Mouse (Mus musculus): ENCODE data around the gene Ebp.

The Ebp gene

DNA sequence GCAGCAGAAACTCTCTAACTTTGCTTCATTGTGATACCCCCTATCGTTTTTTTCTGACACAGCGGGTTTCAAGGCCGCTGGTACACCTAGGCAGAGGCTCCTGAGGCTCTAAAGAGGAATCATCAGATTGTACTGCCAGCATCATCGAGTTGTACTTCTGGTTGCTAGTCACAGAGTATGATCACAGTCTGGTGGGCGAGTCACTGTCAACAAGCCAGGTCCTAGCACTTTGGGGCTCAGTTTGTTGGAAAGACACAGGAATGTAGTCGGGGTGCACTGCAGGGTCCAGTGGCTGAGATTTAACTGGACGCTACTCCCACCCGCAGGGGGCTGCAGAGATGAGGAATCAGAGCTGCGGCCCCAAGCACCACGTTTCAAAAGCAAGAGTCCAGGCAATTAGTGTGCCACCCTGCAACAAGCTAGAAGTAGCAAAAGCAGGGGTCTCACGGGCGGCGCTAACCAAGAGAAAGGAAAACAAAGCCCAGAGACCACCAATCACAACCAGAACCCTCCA is 1.1 kb downstream of the Ebp start:
- in situ Hi-C loops (cut with MboI; ENCODE audit: low sequenced_read_pairs) = no loop called here

DNA sequence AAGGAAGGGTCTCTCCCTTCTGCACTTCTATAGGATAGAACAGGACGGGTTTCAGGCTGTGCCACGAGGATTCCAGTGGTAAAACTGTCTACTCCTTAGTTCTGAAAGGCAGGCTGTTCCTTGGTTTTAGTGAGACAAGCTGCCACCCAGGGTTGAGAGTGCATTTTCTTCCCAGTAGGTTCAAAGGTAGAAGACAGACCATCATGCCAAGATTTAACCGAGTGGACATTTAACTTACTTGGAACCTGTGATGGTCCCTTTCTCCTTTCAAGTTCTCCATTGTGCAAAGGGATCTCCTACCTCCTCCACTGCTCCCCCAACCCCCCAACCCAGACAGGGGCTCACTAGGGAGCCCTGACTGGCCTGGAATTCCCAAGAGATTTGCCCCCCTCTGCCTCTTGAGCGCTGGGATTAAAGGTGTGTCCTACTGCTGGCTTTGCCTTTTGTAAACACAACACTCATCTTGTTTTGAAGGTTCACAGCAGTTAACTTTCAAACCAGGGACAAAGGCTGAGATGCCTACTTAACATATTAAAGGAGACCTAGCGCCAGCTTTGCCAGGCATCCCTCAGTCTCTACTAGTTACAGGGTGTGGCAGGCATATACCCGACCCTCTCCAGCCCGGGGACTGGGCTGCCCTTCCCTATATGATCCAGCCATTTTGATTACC is 10.3 kb downstream of the Ebp start:
- in situ Hi-C loops (cut with MboI; ENCODE audit: low sequenced_read_pairs) = no loop called here

DNA sequence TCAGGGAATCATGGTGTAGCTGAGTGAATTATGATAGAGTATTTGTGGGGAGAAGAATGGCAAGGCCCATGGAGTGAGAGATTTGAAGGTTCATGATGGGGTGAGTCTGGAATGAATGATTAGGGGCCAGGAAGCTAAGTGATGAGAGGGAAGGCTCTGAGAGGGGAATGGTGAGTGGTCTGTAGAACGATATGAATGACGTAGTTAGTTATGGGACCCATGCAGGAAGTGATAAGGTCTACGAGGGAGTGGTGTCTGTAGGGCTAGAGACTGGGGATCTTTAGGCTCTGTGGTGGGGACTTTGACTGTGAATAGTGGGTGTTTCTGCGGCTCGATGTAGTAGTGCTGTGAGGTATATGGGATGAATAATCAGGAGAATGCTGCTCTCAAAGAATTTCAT is 13.7 kb downstream of the Ebp start:
- in situ Hi-C loops (cut with MboI; ENCODE audit: low sequenced_read_pairs) = no loop called here

DNA sequence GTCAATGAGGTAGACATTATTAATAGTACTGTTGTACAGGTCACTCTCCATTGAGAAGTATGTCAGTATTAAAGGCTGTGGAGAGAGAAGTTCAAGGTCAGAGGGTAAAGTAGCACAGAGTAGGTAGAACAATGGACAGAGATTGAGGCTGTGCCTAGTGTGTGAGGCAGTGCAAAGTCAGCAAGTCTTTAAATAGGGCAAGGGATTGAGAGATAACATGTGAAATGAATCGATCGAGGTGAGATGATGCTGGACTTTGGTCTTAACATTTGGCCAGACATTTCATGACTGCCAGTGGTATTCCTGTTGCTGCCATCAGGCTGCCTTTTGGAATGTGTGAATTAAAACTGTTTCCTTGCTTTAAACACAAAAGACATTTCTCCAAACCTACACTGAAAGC is 14.4 kb downstream of the Ebp start:
- in situ Hi-C loops (cut with MboI; ENCODE audit: low sequenced_read_pairs) = no loop called here

DNA sequence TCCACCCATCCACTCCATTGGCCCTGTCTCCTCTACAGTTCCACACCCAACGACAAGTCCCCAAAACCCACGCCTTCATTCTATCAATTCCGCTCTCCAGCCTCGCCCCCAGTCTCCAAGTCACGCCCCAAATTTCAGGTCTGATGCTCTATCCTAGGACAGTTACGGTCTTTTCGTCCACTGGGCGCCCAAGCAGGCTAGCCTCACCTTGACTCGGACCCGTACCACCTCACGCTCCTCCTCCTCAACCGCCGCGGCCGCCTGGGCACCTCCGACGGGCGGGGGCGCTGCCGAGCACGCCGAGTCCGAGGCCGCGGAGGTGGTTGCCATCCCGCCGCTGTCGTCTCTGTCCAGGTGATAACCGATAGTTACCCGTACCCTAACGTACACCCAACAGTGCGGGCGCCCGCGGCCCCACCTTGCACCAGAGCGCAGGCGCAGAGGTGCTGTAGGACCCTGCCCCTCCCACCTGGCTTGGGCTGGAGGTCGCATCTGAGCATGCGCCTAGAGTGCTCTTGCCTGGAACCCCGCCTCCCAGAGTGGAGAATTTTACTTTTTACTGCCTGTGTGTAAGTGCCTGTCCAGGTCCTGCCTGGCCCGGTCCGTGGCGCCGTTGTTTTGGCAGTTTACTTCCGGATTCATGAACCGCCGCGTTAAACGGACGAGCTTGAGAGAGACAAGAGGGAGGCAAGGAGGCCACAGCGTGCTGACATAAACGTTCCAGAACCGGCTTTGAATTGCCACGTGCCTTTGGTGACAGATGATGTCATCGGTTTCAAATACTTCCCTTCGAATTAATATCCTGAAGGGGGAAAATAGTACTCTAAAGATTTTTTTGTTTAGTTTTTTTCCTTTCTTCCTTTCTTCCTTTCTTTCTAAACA is 17.6 kb downstream of the Ebp start, which contains the start of gene Tbc1d25:
TSS of gene Tbc1d25 (minus strand) at position 678 of the 882 bp plus-strand sequence.
- in situ Hi-C loops (cut with MboI; ENCODE audit: low sequenced_read_pairs) = no loop called here

DNA sequence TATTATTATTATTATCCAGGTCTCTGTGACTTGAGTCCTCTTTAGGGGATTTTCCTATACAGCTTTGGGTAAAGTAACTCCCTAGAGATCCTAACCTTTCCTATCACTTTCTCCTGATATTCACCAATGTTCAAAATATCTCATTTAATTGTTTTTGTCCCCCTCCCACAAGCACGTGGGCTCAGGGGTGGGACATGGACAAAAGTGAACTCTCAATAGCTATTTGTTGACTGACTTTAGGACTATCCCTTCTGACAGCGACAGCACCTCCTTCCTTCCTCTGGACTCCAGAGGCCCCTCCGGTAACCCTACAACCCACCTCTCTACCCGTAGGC is 18.2 kb downstream of the Ebp start:
- in situ Hi-C loops (cut with MboI; ENCODE audit: low sequenced_read_pairs) = no loop called here

DNA sequence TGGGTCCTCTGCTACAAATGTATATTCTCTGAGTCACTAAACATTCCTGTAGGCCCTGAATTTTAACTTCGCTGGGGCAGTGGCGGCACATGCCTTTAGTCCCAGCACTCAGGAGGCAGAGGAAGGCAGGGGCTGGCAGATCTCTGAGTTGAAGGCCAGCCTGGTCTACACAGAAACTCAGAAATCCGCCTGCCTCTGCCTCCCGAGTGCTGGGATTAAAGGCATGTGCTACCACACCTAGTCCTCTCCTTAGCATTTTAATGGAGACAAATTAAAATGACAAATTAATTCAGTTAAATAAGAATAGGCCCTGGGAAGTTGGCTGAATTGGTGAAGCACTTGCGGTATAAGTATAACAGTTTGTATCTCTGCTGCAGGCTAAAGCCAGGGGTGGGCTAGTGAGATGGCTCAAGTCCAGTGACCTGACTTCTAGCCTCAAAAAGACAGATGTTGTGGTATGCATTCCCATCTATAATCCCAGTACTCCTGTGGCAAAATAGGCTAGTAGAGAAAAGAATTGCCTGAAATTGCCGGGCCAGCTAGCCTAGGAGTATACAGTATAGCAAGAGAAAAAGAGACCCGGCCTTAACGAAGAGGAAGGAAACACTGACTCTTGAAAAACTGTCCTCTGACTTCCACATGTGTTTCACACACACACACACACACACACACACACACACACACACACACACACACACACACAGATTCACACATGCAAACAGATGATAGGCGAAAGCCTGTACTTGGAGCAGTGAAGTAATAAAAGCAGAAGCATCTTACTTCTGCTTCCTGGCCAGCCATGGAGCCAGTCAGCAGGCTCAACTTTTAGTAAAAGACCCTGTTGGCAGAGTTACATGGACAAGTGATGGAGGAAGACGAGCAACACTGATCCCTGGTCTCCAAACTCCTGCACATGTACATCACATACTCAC is 25.3 kb downstream of the Ebp start:
- in situ Hi-C loops (cut with MboI; ENCODE audit: low sequenced_read_pairs) = no loop called here

DNA sequence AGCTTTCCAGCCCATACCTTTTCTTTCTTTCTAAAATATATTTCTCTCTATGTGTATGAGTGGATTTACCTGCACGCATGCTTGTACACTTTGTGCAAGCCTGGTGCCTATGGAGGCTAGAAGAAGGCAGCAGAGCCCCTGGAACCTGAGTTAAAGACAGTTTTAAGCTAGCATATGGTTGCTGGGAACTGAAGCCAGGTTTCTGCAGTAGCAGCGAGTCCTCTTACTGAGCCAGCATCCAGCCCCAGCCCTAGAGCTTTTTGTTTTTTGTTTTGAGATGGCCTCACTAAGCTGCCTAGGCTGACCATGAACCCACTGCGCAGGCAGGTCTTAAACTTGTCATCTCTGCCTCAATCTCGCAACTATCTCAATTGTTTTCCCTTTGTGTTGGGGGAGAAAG is 28.8 kb downstream of the Ebp start:
- in situ Hi-C loops (cut with MboI; ENCODE audit: low sequenced_read_pairs) = no loop called here

DNA sequence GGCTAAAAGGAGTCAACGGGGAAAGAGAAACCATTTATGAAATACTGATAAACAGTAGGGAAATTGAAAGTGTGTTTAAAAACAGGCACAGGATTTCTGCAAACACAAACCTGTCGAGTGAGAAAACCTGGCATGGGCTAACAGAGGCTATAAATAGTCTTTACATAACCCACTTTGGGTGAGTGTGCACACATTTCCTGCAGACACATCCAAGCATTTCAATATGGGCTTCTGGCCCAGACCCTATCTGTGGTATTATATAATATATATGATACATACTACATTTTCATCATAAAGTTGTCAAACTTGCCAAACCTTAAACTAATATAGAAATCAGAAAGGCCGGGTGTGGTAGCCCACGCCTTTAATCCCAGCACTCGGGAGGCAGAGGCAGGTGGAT is 30.2 kb downstream of the Ebp start:
- in situ Hi-C loops (cut with MboI; ENCODE audit: low sequenced_read_pairs) = no loop called here

DNA sequence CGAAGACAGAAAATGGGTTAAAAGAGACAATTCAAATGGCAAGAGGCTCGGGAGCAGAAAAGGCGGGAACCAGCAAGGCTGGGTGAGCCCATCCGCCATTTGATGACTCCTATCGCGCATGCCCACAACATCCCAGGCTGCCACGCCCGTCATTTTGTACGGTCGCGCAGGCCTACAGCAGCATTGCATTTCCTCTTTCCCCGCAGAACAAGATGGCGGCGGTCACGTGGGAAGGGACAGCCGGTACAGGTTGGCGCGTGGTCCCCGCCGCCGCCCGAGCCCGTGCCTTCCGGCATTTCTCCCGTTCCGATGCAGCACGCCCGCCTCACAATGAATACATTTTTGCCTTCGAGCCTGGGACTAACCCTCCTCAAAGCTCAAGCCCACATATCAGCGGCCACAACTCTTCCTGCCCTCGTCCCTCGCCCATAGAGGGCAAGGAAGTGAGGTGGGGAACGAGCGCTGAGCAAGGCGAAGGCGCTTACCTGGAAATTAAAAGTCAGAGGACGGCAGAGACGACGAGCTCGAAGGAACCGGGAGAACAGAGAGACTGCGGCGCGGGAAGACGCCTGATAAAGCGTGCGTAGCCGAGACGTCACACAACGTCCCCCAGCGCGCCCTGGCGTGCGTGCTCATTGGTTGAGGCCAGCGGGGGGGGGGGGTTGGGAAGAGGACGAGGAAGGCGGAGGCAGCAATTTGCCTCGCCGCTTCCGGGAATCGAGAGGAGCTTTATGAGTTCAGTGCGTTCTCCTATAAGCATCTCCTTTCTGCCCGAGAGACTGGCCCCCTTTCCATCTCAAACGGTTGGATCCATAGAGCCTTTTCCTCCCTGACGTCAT is 47.9 kb downstream of the Ebp start, which contains the start of gene Rbm3:
TSS of gene Rbm3 (minus strand) at position 728 of the 839 bp plus-strand sequence.
- in situ Hi-C loops (cut with MboI; ENCODE audit: low sequenced_read_pairs) = no loop called here

DNA sequence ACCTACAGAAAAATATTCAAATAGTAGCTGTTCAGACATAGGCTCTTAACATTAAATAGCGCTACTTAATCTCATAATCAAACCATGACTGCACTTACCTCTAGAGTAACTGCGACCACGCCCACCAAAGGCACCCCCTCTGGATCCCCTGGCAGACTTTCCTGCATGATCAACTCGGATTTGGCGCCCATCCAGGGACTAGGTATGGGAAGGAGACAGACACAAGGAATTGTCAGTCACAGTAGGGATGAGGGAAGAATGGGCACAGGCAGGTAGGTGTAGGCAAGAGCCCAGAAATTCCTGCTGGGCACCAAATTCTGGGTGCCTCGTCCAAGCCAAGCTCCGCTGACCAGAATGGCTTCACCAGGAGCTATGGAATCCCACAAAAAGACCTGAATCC is 49.6 kb downstream of the Ebp start:
- in situ Hi-C loops (cut with MboI; ENCODE audit: low sequenced_read_pairs) = no loop called here

DNA sequence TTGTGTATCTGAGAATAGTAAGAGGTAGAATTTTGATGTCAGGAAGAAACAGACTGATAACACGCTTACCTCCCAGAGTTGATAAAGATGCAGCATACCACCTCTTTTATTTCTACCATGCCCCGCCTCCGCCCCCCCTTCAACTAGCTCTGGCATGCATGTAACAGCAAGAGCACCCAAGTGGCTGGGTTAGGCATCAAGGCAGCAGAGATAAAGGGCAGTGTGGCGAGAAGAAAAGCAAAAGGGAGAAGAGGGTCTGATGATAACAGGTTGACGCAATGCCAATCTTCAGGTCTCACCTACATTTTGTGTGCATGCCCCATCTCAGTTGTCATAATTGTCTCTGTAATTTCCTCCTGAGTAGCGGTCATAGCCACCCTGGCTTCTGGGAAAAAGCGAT is 50.4 kb downstream of the Ebp start:
- in situ Hi-C loops (cut with MboI; ENCODE audit: low sequenced_read_pairs) = no loop called here

DNA sequence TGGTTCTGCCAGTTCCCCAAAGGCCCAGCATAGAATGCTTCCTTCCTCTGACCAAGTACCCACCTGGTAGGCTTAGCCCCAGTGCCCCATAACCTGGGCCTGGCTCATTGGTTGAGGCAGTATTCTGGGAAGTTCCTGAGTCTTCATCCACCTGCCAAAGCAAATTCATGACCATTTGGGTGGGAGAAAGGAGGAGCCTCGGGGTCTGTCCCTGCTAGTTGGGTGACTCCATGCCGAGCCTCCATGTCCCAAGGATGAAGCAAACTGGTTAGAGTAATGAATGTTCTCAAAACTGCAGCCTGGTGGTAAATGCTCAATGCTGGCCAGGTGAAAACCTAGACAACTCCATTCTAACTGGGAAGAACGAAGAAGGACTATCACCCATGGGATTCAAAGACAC is 52.3 kb downstream of the Ebp start:
- in situ Hi-C loops (cut with MboI; ENCODE audit: low sequenced_read_pairs) = no loop called here

DNA sequence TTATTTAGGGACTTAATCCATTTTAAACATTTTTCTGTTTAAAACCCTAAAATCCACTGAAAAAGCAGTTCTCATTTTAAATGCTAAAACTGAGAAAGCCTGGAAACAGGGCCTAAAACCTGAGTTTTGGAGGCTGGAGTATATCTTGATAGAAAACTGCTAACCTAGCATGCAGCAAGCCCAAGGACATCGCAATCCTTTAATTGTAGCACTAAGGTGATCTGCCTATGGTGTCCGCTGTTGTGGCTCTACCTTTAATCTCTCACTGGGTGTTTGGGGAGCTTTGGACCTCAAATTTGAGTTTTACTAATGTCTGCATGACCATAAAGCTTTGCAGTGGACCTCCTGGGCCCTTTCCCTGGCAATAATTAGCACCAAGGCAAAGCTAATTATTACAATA is 52.9 kb downstream of the Ebp start:
- in situ Hi-C loops (cut with MboI; ENCODE audit: low sequenced_read_pairs) = no loop called here

DNA sequence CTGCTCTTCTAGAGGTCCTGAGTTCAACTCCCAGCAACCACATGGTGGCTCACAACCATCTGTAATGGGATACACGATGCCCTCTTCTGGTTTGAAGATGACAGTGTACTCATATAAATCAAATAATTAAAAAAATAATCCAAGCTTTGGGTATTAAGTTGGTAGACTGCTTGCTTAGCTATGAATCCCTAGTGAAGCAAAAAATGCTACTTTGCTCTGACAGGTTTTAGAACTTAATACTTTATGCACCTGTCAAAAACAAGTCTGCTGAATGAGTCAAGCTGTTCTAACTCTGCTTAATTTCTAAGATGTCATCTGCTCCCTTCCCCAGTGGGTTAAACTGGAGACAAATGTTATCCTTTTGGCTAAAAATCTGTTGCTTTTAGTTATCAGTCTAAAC is 53.8 kb downstream of the Ebp start:
- in situ Hi-C loops (cut with MboI; ENCODE audit: low sequenced_read_pairs) = no loop called here

DNA sequence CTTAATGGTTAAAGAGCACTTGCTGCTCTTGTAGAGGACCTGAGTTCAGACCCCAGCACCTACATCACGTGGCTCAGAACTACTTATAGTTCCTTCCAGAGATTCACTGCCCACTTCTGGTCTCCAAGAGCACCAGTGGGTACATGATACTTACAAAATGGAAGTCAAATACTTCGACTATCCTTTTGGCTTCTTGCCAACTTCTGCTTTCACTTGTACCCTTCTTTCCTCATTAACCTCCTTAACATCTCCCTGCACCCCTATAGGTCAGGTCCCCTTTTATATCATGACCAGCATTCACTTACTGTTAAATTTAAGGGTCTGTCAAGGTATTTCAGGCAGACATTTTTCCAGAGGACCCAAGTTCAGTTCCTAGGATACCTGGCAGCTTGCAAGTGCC is 57.4 kb downstream of the Ebp start:
- in situ Hi-C loops (cut with MboI; ENCODE audit: low sequenced_read_pairs) = no loop called here

All from CH12F3 (cell line).